Mouse (Mus musculus) lung, postnatal 0 days (tissue): ENCODE results near the gene Klrg2.

ENCODE experiments used
- CTCF ChIP-seq: IDR thresholded peaks from 2 replicates; pipeline ENCODE4 v1.5.1; 2016; ENCODE audit warnings: antibody characterized with exemption, mild to moderate bottlenecking
- EP300 ChIP-seq: IDR thresholded peaks from 2 replicates; pipeline ENCODE4 v1.6.1; 2016; ENCODE audit warnings: antibody characterized with exemption, mild to moderate bottlenecking, control low read depth

GRCm38 (mm10) chr6:38609892-38610291 is 27.1 kb downstream of the Klrg2 start:
- TF ChIP-seq CTCF: no peak
- TF ChIP-seq EP300: no peak
